Mouse (Mus musculus) T-helper 2 cell (primary cell): ENCODE results near the gene Bri3bp.
"Not testable (repeated sequence)": the region's sequence is repeated elsewhere in the genome, so short reads cannot be mapped to it uniquely, and the experiment has no call there.

Source experiments
- in situ Hi-C: fragments of 300-600 bp; cut with MboI, MseI; formaldehyde crosslinking; loops from one replicate; pipeline ENCODE4 v1.15.1; 2025; ENCODE audit warnings: high pct_unique_total_duplicates

Bri3bp gene

DNA sequence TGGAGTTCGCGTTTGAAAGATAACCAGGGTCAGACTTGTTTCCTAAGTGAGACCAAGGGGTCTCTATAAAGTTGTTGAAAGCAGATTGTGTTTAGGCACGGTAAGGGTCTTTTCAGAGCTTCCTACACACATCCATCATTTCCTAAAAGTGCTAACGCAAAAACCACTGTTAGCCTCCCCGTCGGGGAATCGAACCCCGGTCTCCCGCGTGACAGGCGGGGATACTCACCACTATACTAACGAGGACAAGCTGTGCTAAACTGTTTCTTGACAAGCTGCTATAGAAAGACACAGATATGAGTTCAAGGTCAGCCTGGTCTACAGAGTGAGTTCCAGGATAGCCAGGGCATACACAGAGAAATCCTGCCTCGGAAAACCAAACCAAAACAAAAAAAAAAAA lies 32.5 kb upstream of the Bri3bp start:
- in situ Hi-C loops, result no loop called here

DNA sequence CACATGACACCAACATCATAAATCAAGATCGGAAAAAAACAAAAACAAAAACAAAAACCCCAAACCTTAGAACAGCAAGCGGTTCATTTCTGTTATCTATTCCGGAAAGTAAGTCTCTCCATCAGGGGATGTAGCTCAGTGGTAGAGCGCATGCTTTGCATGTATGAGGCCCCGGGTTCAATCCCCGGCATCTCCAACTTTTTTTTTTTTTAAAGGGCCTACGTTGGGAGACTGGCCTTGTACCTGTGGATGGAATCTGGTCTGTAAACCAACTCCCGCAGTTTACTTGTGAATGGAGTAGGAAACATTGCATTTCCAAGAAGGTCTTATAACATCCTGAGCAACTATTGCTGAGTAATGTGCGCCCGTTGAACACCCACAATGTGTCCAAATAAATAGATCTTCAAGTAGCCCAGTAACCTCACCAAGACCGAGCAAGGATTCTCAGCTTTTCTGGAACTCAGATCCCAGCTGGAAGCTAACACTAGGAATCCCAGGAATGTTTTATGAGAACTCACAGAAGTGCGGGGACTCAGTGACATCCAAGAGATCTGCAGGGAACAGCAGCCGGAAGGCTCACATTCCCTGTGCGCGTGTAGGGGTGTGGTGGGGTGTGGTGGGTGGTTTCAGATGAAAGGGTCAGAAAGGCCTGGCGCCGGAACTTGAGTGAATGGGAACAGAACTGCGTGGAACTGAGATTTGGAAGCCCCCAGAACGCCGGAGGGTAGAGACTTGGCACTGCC lies 31.8 kb upstream of the Bri3bp start:
- in situ Hi-C loops, result no loop called here

- in situ Hi-C loops, result no loop called here
Observed at GRCm38 (mm10) chr5:125411972-125412530, 29.3 kb upstream of the Bri3bp start.

DNA sequence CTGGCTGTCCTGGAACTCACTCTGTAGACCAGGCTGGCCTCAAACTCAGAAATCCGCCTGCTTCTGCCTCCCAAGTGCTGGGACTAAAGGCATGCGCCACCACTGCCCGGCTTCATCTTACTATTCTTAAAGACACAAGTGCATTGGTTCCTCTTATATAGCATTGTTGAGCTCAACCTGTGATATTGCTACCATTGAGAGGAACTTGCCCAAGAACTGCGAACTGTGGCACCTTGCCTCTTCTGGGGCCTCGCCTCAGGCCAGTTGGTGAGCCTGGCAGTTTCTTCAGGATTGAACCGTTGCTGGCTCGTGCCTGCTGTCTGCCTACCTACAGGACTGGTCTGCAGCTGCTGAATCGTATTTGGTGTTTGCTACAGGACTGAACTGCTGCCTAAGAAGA lies 28.8 kb upstream of the Bri3bp start:
- in situ Hi-C loops, result not testable (repeated sequence)

DNA sequence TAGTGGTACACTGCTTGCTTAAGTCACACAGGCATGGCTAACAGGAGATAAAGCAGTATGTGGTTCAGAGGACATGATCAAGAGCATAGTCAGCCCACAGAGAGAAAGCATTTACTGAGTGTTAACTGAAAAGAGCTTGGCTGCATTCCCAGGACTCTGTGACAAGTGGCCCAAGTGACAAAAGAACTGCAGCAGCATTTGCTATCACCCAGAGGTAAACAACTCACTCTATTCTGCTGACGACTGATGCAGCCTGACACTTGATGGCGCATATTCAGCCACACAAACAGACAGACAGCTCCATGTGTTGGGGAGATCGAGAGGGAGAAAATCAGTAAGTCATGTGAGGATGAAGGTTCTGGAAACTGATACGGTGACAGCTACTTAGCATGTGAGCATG lies 27.6 kb upstream of the Bri3bp start:
- in situ Hi-C loops, result no loop called here

GRCm38 (mm10) chr5:125416183-125416582 lies 25.2 kb upstream of the Bri3bp start:
- in situ Hi-C loops, result no loop called here

GRCm38 (mm10) chr5:125418636-125419035 lies 22.7 kb upstream of the Bri3bp start:
- in situ Hi-C loops, result no loop called here

GRCm38 (mm10) chr5:125419124-125419523 lies 22.2 kb upstream of the Bri3bp start:
- in situ Hi-C loops, result no loop called here

- in situ Hi-C loops, result no loop called here
Observed at GRCm38 (mm10) chr5:125425698-125426276, 15.6 kb upstream of the Bri3bp start.

- in situ Hi-C loops, result no loop called here
Observed at GRCm38 (mm10) chr5:125426343-125426742, 15.0 kb upstream of the Bri3bp start.

GRCm38 (mm10) chr5:125432324-125432723 lies 9.0 kb upstream of the Bri3bp start:
- in situ Hi-C loops, result not testable (repeated sequence)

DNA sequence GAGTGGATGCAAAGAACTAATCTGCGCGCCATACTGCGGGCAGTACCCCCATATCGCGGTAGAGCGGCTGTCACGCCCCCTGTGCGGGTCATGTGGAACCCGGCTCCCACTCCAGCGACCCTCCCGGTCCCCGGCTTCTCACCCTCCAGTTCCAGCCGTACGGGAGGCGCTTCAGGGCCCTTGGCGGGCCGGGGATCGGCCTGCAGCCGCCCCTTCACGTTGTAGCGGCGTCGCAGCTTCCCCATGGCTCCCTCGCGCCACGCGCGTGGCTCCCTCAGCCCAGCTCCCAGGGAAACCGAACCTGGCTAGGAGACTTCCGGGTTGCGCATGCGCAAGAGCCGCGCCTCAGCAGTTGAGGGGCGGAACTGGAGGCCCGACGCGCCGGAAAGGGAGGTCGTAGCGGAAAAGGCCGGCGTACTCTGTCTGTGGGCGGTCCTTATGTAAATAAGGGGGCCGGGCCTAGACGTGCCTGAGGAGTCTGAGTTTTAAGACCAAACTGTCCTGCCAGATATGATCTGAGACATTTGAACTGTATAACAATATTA lies 7.5 kb upstream of the Bri3bp start, which contains the start of gene Dhx37:
Gene Dhx37, minus strand, starts transcription at position 329 of the 545 bp plus-strand sequence.
- in situ Hi-C loops, result no loop called here

- in situ Hi-C loops, result not testable (repeated sequence)
Observed at GRCm38 (mm10) chr5:125434347-125434746, 7.0 kb upstream of the Bri3bp start.

DNA sequence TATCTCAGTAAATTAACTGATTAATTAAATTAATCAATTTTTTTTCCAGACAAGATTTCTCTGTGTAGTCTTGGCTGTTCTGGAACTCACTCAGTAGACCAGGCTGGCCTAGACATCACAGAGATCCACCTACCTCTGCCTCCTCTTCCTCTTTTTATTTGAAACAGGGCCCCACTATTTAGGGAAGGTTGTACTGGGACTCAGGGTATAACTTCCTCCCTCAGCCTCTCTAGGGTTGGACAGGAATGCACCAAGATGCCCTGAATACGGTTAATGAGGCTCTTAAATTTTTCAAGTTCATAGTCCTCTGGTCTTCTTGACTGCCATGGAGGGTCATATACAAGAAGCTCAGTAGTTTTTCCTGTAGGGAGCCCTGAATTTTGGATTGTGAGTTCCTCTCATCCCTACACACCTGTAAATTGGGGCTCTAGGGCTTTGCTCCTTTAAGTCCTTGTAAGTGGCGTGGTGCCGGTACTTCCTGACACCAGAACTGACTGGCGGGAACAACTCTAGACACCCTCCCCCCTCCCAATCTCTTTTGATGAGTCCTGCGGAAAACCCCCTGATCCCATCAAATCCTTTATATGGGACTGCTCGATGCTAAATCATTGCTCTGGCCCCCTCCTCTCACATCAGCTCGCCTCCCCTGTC lies 660 bp upstream of the Bri3bp start:
- in situ Hi-C loops, result no loop called here

- in situ Hi-C loops, result no loop called here
Observed at GRCm38 (mm10) chr5:125442136-125442995, 998 bp downstream of the Bri3bp start.

GRCm38 (mm10) chr5:125443335-125443734 lies 2.0 kb downstream of the Bri3bp start:
- in situ Hi-C loops, result no loop called here

- in situ Hi-C loops, result no loop called here
Observed at GRCm38 (mm10) chr5:125443915-125444314, 2.5 kb downstream of the Bri3bp start.

- in situ Hi-C loops, result no loop called here
Observed at GRCm38 (mm10) chr5:125444554-125444953, 3.2 kb downstream of the Bri3bp start.

DNA sequence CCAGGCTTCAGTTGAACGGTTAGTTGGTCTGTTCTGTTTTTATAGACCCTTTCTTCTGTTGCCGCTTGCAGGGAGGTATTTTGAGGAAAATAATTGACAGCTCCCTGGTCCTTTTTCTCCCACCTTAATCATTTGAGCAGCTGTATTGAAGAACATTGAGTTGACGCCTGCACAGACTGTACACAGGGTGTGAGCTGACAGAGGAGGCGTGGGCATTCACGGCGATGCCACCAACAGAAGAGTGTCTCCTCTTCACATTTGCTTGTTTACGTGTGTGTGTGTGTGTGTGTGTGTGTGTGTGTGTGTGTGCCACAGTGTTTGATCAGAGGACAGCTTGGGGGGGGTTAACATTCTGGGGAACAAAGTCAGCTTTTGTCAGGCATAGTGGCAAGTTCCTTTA lies 5.0 kb downstream of the Bri3bp start:
- in situ Hi-C loops, result no loop called here

DNA sequence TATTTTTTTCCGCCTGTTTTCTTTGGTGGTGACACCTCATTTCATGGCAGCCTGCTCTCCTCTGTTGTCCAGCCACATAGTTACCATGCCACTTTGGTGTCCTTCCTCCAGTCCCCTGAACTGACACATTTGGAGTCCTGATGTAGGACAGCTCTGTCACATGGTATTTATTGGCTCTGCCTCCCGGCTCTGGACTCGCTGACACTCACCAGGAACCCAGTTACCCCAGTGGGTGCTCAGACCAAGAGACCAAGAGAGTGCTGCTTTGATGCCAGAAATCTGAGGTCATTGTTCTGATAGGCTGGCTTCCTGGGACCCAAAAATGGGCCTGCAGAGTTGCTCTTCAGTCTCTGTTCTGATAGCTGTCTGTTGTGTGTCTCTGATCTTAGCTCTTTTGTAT lies 6.7 kb downstream of the Bri3bp start:
- in situ Hi-C loops, result no loop called here

GRCm38 (mm10) chr5:125448631-125449030 lies 7.3 kb downstream of the Bri3bp start:
- in situ Hi-C loops, result no loop called here
